Mouse (Mus musculus) intestine, postnatal 0 days (tissue): ENCODE measurements at regions not wholly inside any gene's neighbourhood (a gene's known extent, or its start where the extent isn't known, plus 50 kb on each side); places are given as distances from the start of the nearest gene placed in this dataset.

Experiments
- ATAC-seq: fragments of 200-750 bp; cut with Nextera tagmentation; 2 replicates; pipeline ENCODE4 v1.8.0; 2017; ENCODE audit warnings: mild to moderate bottlenecking, moderate TSS enrichment, moderate library complexity
- H3K27ac ChIP-seq: fragments of 300-500 bp; sonication (generic); 2 replicates; pipeline ENCODE4 v1.5.1; 2014; ENCODE audit warnings: mild to moderate bottlenecking, low read depth, low read length, moderate library complexity
- H3K27me3 ChIP-seq: fragments of 300-500 bp; sonication (generic); replicated peaks from 2 replicates; pipeline ENCODE4 v1.6.1; 2014; ENCODE audit warnings: low read length, mixed read lengths; ENCODE audit not compliant: control insufficient read depth, insufficient read depth
- H3K36me3 ChIP-seq: fragments of 300-500 bp; sonication (generic); 2 replicates; pipeline ENCODE4 v1.6.1; 2014; ENCODE audit warnings: mild to moderate bottlenecking, moderate library complexity; ENCODE audit not compliant: control insufficient read depth, insufficient read depth
- H3K4me1 ChIP-seq: fragments of 300-500 bp; sonication (generic); replicated peaks from 2 replicates; pipeline ENCODE4 v1.6.1; 2014; ENCODE audit warnings: antibody characterized with exemption, low read length, mixed read lengths; ENCODE audit not compliant: control insufficient read depth, insufficient read depth
- H3K4me2 ChIP-seq: fragments of 300-500 bp; sonication (generic); replicated peaks from 2 replicates; pipeline ENCODE4 v1.6.1; 2014; ENCODE audit warnings: low read depth, mild to moderate bottlenecking, moderate library complexity
- H3K4me3 ChIP-seq: fragments of 300-500 bp; sonication (generic); 2 replicates; pipeline ENCODE4 v1.5.1; 2014; ENCODE audit warnings: low read depth, low read length
- H3K9ac ChIP-seq: fragments of 300-500 bp; sonication (generic); 2 replicates; pipeline ENCODE4 v1.6.1; 2014; ENCODE audit warnings: mild to moderate bottlenecking, low read depth, low read length
- H3K9me3 ChIP-seq: fragments of 300-500 bp; sonication (generic); 2 replicates; pipeline ENCODE4 v1.6.1; 2016; ENCODE audit warnings: mixed run types; ENCODE audit not compliant: control insufficient read depth
- CTCF ChIP-seq: sonication (generic); IDR thresholded peaks from 2 replicates; pipeline ENCODE4 v1.5.1; 2016; ENCODE audit warnings: low read depth, mild to moderate bottlenecking, control low read depth, antibody characterized with exemption, moderate library complexity
- WGBS: fragments of 180-500 bp; shearing (Covaris S2); extraction: QIAGEN DNeasy Blood & Tissue Kit; methylation state at CpG from one replicate; pipeline ENCODE4 v1.1.7; 2014; 5-methylcytosine and 5-hydroxymethylcytosine counted together

GRCm38 (mm10) chr11:48418066-48418756, 381.9 kb upstream of the Rack1 start:
- no peak overlapping the region for H3K4me3 ChIP-seq
- WGBS: 82% methylated on average over 6 of the region's 6 CpGs
- TF ChIP-seq CTCF: no peak
- no peaks in the 10 kb centered on the region for H3K4me1 ChIP-seq
- H3K9ac ChIP-seq: no peak overlapping the region
- no peak for ATAC-seq
- H3K27ac ChIP-seq: no peak overlapping the region
- no peaks in the 10 kb centered on the region for H3K36me3 ChIP-seq
- no peak overlapping the region for H3K4me2 ChIP-seq
- H3K27me3 ChIP-seq: no peaks in the 10 kb centered on the region
- no peaks in the 10 kb centered on the region for H3K9me3 ChIP-seq

GRCm38 (mm10) chr11:48417615-48418014, 382.5 kb upstream of the Rack1 start:
- TF ChIP-seq CTCF: no peak
- no peaks in the 10 kb centered on the region for H3K27me3 ChIP-seq
- no peaks in the 10 kb centered on the region for H3K9me3 ChIP-seq
- H3K36me3 ChIP-seq: no peaks in the 10 kb centered on the region
- no peak overlapping the region for H3K27ac ChIP-seq
- H3K4me3 ChIP-seq: no peak overlapping the region
- no peaks in the 10 kb centered on the region for H3K4me1 ChIP-seq
- 80% methylated on average over 2 of the region's 2 CpGs for WGBS
- H3K9ac ChIP-seq: no peak overlapping the region
- ATAC-seq: no peak
- no peak overlapping the region for H3K4me2 ChIP-seq

- 56% methylated on average over 2 of the region's 2 CpGs for WGBS
Measured at GRCm38 (mm10) chr11:48398032-48398431, 402.1 kb upstream of the Rack1 start.

GRCm38 (mm10) chr11:48381489-48381888, 392.7 kb upstream of the Sgcd start:
- no peaks in the 10 kb centered on the region for H3K36me3 ChIP-seq
- no peaks in the 10 kb centered on the region for H3K27me3 ChIP-seq
- no peaks in the 10 kb centered on the region for H3K9me3 ChIP-seq
- TF ChIP-seq CTCF: no peak
- no peak for ATAC-seq
- H3K4me3 ChIP-seq: no peak overlapping the region
- WGBS: 68% methylated on average over 4 of the region's 4 CpGs
- no peak overlapping the region for H3K27ac ChIP-seq
- H3K4me2 ChIP-seq: no peak overlapping the region
- H3K9ac ChIP-seq: no peak overlapping the region
- no peaks in the 10 kb centered on the region for H3K4me1 ChIP-seq

More at GRCm38 (mm10) chr11:48398032-48398431, 402.1 kb upstream of the Rack1 start:
- Histone ChIP-seq H3K27me3 (no peaks in the 10 kb centered on the region), H3K4me1 (no peaks in the 10 kb centered on the region), H3K27ac (no peak overlapping the region), H3K36me3 (no peaks in the 10 kb centered on the region), H3K9ac (no peak overlapping the region), H3K9me3 (no peaks in the 10 kb centered on the region), H3K4me3 (no peak overlapping the region), H3K4me2 (no peak overlapping the region)
- TF ChIP-seq CTCF: no peak
- no peak for ATAC-seq

GRCm38 (mm10) chr11:48378044-48378443, 389.3 kb upstream of the Sgcd start:
- H3K36me3 ChIP-seq: no peaks in the 10 kb centered on the region
- H3K4me1 ChIP-seq: no peaks in the 10 kb centered on the region
- no peak overlapping the region for H3K4me2 ChIP-seq
- no peak overlapping the region for H3K4me3 ChIP-seq
- no peaks in the 10 kb centered on the region for H3K27me3 ChIP-seq
- no peak for ATAC-seq
- H3K9me3 ChIP-seq: no peaks in the 10 kb centered on the region
- no peak overlapping the region for H3K27ac ChIP-seq
- WGBS: 46% methylated on average over 4 of the region's 4 CpGs
- H3K9ac ChIP-seq: no peak overlapping the region
- TF ChIP-seq CTCF: no peak

GRCm38 (mm10) chr11:48377269-48377668, 388.5 kb upstream of the Sgcd start:
- ATAC-seq: no peak
- no peak for TF ChIP-seq CTCF
- H3K27me3 ChIP-seq: no peaks in the 10 kb centered on the region
- no peak overlapping the region for H3K4me3 ChIP-seq
- no peaks in the 10 kb centered on the region for H3K4me1 ChIP-seq
- H3K36me3 ChIP-seq: no peaks in the 10 kb centered on the region
- no peak overlapping the region for H3K9ac ChIP-seq
- H3K4me2 ChIP-seq: no peak overlapping the region
- H3K9me3 ChIP-seq: no peaks in the 10 kb centered on the region
- no peak overlapping the region for H3K27ac ChIP-seq
